Mouse (Mus musculus) megakaryocyte, embryonic 14.5 days (primary cell): ENCODE data around the gene Cyp2d9. TPM values are rescaled to one million over a fixed set of nuclear protein-coding genes. Genes with fewer than 3 reads are reported as not detected.
"Not testable (repeated sequence)": the region's sequence is repeated elsewhere in the genome, so short reads cannot be mapped to it uniquely, and the experiment has no call there.

Experiments
- H3K27me3 ChIP-seq: replicated peaks from 2 replicates; pipeline ENCODE3; 2012; ENCODE audit warnings: inconsistent platforms
- H3K36me3 ChIP-seq: replicated peaks from 2 replicates; pipeline ENCODE3; 2012; ENCODE audit warnings: low read length, inconsistent platforms, mixed read lengths
- H3K4me1 ChIP-seq: 2 replicates; pipeline ENCODE4 v1.6.1; 2012; ENCODE audit warnings: inconsistent platforms
- H3K4me3 ChIP-seq: replicated peaks from 2 replicates; pipeline ENCODE3; 2012; ENCODE audit warnings: moderate library complexity, mild to moderate bottlenecking, inconsistent platforms
- H3K9me3 ChIP-seq: 2 replicates; pipeline ENCODE4 v1.6.1; 2012; ENCODE audit warnings: inconsistent platforms
- FLI1 ChIP-seq: IDR thresholded peaks from 2 replicates; pipeline ENCODE4 v1.6.1; 2012; ENCODE audit warnings: low read length, inconsistent platforms, mixed read lengths
- GATA1 ChIP-seq: IDR thresholded peaks from 3 replicates; pipeline ENCODE4 v1.6.1; 2012; ENCODE audit warnings: mixed read lengths, low read length, inconsistent platforms, borderline replicate concordance
- polyA plus RNA-seq: library from polyadenylated mRNA; stranded (reverse); fragments of >175 nt; gene quantifications from 2 replicates; pipeline ENCODE4 v1.2.3, GENCODE M21; 2012; ENCODE audit warnings: low replicate concordance; ENCODE audit not compliant: insufficient read depth

The Cyp2d9 gene
- not detected in 2 replicates for polyA plus RNA-seq

DNA sequence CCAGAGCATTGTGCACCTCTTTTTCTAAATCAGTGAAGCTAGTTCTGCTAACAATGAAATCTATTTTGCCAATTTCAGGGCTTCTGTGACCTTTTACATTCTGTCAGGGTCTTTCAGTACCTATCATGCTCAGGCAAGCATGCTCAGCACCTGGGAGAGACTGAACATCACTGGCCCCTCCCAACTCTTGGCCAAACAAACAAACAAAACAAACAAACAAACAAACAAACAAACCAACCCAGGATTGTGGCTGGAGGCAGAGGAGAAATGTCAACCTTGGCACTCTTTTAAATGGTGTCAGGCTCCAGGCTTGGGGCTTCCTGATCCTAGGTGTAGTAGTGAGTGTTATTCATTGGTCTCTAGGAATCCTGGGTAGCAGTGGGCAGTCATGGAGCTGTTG is at the start of gene Cyp2d9:
Cyp2d9 (plus strand) TSS at position 301 of the 400 bp plus-strand sequence.
- Histone ChIP-seq H3K9me3 (peaks cover 35% of the 10 kb centered on the region), H3K4me1 (no peaks in the 10 kb centered on the region; the same call in 1 of the 2 replicates), H3K4me3 (peak within 1 kb of the TSS; percentile 38), H3K27me3 (peaks cover 4% of the 10 kb centered on the region), H3K36me3 (no peaks in the 10 kb centered on the region)
- TF ChIP-seq GATA1 (no peak), FLI1 (no peak)

DNA sequence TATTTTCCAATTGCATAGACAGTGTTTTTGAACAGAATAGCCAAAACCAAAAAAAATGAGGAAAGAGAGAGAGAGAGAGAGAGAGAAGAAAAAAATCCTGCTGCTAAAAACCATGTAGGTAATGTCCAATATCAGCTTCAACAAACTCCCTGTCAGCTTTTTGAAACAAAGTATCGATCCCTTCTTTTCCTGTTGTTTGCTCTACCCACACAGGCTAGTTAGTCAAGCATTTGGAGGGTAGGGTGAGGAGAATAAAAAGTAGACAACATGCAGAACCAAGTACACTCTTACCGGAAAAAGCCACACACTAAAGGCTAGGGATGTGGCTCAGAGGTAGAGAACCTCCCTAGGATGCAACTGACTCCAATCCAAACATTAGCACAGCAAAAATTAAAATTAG is 47.5 kb upstream of the Cyp2d9 start:
- TF ChIP-seq FLI1, result no peak
- TF ChIP-seq GATA1, result no peak
- no peak overlapping the region for H3K4me3 ChIP-seq
- peaks cover 3% of the 10 kb centered on the region; the same call in 1 of the 2 replicates for H3K4me1 ChIP-seq
- H3K9me3 ChIP-seq, result no peaks in the 10 kb centered on the region
- no peaks in the 10 kb centered on the region for H3K36me3 ChIP-seq
- peaks cover 26% of the 10 kb centered on the region for H3K27me3 ChIP-seq

DNA sequence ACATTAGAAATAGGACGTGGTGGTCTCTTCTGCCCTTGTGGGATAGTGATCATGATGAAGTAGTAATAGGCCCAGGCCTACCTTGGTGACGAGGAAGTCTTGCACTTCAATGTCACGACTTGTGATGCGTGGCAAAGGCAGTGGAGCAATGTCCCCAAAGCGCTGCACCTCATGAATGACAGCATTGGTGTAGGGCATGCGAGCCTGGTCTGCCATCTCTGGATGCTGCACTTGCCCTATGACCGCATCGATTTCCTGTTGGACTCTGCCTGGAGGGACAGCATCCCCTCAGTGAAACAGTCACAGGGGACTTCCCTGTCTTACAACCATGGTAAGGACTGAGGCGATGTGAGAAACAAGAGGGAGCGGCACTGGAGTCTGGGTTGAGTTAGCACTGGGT is 43.3 kb upstream of the Cyp2d9 start:
- not testable (repeated sequence) for H3K4me1 ChIP-seq, H3K4me3 ChIP-seq, H3K9me3 ChIP-seq, H3K36me3 ChIP-seq
- H3K27me3 ChIP-seq, result peaks cover 15% of the 10 kb centered on the region

DNA sequence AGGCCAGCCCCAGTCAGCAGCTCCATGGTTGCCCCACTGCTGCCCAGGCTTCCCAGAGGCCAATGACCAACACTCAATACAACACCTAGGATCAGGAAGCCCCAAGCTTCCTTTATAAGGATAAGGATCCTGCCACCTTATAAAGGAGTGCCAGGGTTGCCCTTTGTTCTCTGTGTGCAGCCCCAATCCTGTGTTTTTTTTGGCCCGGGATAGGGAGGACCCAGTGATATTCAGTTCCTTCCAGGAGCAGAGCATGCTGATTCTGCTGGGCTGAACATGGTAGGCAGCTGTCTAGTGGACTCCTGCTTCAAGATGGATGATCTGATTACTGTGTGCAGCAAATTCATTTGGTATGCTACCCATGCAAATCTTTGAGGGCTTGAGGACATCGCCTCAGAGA is 39.3 kb upstream of the Cyp2d9 start, which contains the start of gene Cyp2d11:
Cyp2d11 (minus strand) TSS at position 101 of the 400 bp plus-strand sequence.
- not testable (repeated sequence) for H3K4me1 ChIP-seq, H3K36me3 ChIP-seq, H3K4me3 ChIP-seq, H3K9me3 ChIP-seq, H3K27me3 ChIP-seq

DNA sequence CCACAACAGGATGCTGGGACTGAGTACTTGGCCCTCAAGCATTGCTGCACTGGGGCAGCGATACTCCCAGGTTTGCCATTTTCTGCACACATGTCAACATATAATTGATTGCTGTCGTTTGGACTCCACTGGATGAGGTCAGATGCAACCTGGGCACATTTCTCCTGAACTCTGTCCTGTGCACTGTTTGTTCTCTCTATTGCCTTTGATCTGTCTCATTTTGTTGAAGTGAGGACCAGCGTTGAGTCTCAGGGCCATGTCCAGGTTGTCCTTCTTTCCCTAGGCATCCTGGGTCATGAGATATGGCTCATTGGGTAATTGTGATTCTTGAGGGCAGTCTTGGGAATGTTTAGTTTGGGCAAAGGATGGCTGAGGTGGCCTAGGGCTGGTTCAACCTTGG is 37.3 kb upstream of the Cyp2d9 start:
- H3K4me3 ChIP-seq, H3K27me3 ChIP-seq, H3K36me3 ChIP-seq, H3K9me3 ChIP-seq, H3K4me1 ChIP-seq: not testable (repeated sequence)

DNA sequence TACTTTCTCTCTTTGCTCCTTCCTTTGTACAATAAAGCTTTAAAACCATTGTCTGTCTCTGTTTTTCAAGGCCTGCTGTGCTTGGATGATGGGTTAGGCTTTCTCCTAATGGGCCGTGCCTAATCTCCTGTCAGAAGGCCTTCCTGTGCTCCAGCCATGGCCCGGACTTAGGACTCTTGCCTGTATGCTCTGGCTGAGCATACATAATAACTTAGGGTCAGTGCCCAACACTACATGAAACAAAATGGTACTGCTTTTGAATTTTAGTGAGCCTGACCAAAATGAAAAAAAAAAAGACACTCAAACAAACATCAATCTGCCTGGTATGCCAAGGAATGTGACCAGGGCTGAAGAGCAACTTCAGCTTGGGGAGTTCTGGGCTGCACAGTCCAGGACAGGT is 31.7 kb upstream of the Cyp2d9 start:
- H3K27me3 ChIP-seq, result peaks cover 5% of the 10 kb centered on the region
- H3K9me3 ChIP-seq, result no peaks in the 10 kb centered on the region
- H3K36me3 ChIP-seq, result no peaks in the 10 kb centered on the region
- H3K4me3 ChIP-seq, result no peak overlapping the region
- no peaks in the 10 kb centered on the region for H3K4me1 ChIP-seq
- TF ChIP-seq FLI1 (no peak), GATA1 (no peak)

DNA sequence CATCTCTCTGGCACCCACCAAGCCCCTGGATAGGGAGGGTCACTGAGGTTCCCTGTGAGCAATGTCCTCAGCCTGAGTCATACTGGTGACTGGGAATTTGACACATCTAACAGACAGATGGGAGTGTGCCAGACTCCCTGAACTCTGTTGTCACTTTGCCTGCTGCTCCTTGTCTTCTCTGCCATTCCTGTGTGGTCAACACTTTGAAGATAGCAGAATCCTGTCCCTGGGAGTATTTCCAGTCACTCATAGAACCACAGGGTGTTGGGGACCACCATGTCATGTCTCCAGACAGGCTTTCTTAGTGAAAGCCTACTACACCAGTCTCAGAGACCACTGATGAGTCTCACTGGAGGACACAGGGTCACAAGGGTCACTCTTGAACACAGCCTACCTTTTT is 31.1 kb upstream of the Cyp2d9 start:
- Histone ChIP-seq H3K4me1 (no peaks in the 10 kb centered on the region), H3K4me3 (no peak overlapping the region), H3K9me3 (no peaks in the 10 kb centered on the region), H3K36me3 (no peaks in the 10 kb centered on the region), H3K27me3 (peaks cover 6% of the 10 kb centered on the region)
- no peak for TF ChIP-seq GATA1
- no peak for TF ChIP-seq FLI1

DNA sequence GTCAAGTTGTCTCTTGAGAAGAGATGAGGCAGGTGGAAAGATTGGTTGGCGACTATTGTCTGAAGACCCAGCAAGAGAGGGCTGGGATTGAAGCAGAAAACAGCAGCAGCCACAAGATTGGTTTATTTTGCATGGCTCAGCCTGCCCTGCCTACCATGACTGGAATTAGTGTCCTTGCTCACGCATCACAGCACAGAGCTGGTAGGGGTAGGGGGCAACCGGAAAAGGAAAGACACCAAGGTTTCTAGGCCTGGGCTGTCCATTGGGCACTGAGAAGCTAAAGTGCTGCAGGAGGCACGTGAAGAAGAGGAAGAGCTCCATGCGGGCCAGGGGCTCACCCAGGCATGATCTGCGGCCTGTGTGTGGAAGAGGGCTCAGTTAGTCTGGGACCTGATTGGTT is 30.5 kb upstream of the Cyp2d9 start:
- H3K36me3 ChIP-seq, result no peaks in the 10 kb centered on the region
- H3K9me3 ChIP-seq, result no peaks in the 10 kb centered on the region
- H3K4me1 ChIP-seq, result no peaks in the 10 kb centered on the region
- no peak overlapping the region for H3K4me3 ChIP-seq
- TF ChIP-seq GATA1 (no peak), FLI1 (no peak)
- H3K27me3 ChIP-seq, result peaks cover 11% of the 10 kb centered on the region

DNA sequence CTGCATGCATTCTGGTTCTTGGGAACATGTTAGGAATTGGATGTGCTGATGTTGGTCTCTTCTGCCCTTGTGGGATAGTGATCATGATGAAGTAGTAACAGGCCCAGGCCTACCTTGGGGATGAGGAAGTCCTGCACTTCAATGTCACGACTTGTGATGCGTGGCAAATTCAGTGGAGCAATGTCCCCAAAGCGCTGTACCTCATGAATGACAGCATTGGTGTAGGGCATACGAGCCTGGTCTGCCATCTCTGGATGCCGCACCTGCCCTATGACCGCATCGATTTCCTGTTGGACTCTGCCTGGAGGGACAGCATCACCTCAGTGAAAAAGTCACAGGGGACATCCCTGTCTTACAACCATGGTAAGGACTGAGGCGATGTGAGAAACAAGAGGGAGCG is 29.6 kb upstream of the Cyp2d9 start:
- Histone ChIP-seq H3K9me3 (no peaks in the 10 kb centered on the region), H3K4me3 (no peak overlapping the region), H3K27me3 (peaks cover 11% of the 10 kb centered on the region), H3K36me3 (no peaks in the 10 kb centered on the region), H3K4me1 (no peaks in the 10 kb centered on the region)
- no peak for TF ChIP-seq FLI1

DNA sequence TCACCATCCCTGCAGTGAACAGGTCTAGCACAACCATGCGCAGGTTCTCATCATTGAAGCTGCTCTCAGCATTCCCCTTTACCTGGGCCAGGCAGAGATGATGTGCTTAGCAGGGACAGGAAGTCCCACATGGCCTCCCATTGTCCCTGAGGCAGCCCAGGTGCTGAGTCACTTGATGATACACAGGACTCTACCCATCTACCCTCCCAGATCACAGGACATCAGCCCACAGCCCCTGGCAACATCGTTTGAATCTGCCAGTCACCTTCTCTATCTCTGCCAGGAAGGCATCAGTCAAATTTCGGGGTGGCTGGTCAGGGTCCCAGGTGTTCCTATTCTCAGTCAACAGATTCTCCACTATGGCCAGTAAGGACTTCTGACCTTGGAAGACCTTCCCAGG is 29.1 kb upstream of the Cyp2d9 start:
- peaks cover 11% of the 10 kb centered on the region for H3K27me3 ChIP-seq
- no peak overlapping the region for H3K4me3 ChIP-seq
- no peaks in the 10 kb centered on the region for H3K9me3 ChIP-seq
- no peaks in the 10 kb centered on the region for H3K4me1 ChIP-seq
- no peak for TF ChIP-seq GATA1
- no peak for TF ChIP-seq FLI1
- no peaks in the 10 kb centered on the region for H3K36me3 ChIP-seq

DNA sequence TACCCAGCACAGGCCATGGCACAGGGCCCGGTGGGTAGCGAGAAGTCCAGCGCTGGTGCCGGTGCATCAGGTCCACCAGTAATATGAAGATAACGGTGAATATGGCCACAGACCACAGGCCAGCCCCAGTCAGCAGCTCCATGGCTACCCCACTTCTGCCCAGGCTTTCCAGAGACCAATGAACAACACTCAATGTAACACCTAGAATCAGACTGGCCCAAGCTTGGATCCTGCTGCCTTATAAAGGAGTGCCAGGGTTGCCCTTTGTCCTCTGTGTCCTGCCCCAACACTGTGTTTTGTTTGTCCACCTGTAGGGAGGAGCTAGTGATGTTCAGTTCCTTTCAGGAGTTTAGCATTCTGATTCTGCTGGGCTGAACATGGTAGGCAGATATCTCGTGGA is 26.3 kb upstream of the Cyp2d9 start, which contains the start of gene Cyp2d10:
Cyp2d10 (minus strand) TSS at position 215 of the 400 bp plus-strand sequence.
- no peaks in the 10 kb centered on the region for H3K36me3 ChIP-seq
- no peak for TF ChIP-seq GATA1
- TF ChIP-seq FLI1, result no peak
- peaks cover 11% of the 10 kb centered on the region for H3K27me3 ChIP-seq
- no peak within 1 kb of the TSS for H3K4me3 ChIP-seq
- H3K9me3 ChIP-seq, result no peaks in the 10 kb centered on the region
- no peaks in the 10 kb centered on the region for H3K4me1 ChIP-seq
